Mouse (Mus musculus): ENCODE measurements around the gene Kcnt1.

DNA sequence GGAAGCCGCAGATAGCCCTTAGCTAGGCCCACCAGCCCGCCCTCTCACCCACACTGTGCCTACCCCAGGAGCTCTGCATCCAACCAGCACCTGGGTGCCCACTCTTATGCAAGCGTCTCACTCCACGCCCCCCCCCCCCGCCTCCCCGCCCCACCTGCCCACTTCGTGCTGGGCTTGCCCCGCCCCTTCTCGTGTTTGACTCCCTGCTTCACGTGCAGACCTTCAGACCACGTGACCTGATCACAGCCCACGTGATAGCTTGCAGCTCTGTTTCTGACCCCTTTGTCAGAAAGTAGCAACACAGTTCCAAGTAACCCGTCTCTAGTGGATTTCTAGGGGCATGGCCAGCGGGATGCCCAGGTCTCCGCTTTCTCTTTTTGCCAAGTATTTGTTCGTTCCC, 16.3 kb upstream of the Kcnt1 start, which contains the start of gene Sohlh1:
- no peak for TF ChIP-seq CTCF (conservative IDR thresholded peaks at IDR 0.05; ENCODE audit: insufficient read depth, insufficient read length, low read depth, low read length)
- TF ChIP-seq POLR2A (IDR thresholded peaks at IDR 0.05; ENCODE audit: low read depth, low read length): no peak

Measured in kidney, adult 2 months (tissue).